Mouse (Mus musculus): ENCODE measurements at regions not wholly inside any gene's neighbourhood (a gene's known extent, or its start where the extent isn't known, plus 50 kb on each side); places are given as distances from the start of the nearest gene placed in this dataset.

GRCm38 (mm10) chr4:21162124-21162523, 523.6 kb downstream of the Prdm13 start:
- TF ChIP-seq ZC3H11A (IDR thresholded peaks at IDR 0.05; ENCODE audit: borderline replicate concordance, low read depth, low read length): no peak
- TF ChIP-seq MAFK (IDR thresholded peaks at IDR 0.05; ENCODE audit: insufficient read depth, low read depth, low read length): no peak
- no peak for TF ChIP-seq ZNF384 (IDR thresholded peaks at IDR 0.05; ENCODE audit: low read depth, low read length)
- no peak for TF ChIP-seq HCFC1 (IDR thresholded peaks at IDR 0.05; ENCODE audit: borderline replicate concordance, insufficient read depth, low read length)
